Mouse (Mus musculus): ENCODE measurements at regions not wholly inside any gene's neighbourhood (a gene's known extent, or its start where the extent isn't known, plus 50 kb on each side); places are given as distances from the start of the nearest gene placed in this dataset.

GRCm38 (mm10) chr7:96017112-96017884 lies 153.7 kb upstream of the Tenm4 start:
- TF ChIP-seq MAX (IDR thresholded peaks at IDR 0.05; ENCODE audit: low read depth) (no peak), POLR2A (IDR thresholded peaks at IDR 0.05; ENCODE audit: insufficient read length, low read depth) (no peak), CEBPB (IDR thresholded peaks at IDR 0.05; ENCODE audit: insufficient read depth, poor library complexity, severe bottlenecking) (no peak), TCF3 (IDR thresholded peaks at IDR 0.05; ENCODE audit: insufficient read length, low read depth) (no peak), E2F4 (IDR thresholded peaks at IDR 0.05; ENCODE audit: insufficient read depth) (no peak), USF1 (IDR thresholded peaks at IDR 0.05; ENCODE audit: low read depth) (no peak), MYOG (IDR thresholded peaks at IDR 0.05; ENCODE audit: control insufficient read depth in 1 of 3, insufficient read depth in 1 of 3, insufficient read length in 2 of 3, low read depth in 2 of 3) (no peak)
